18 mouse cellular contexts compared by ENCODE assay signal in the genomic region with DNA sequence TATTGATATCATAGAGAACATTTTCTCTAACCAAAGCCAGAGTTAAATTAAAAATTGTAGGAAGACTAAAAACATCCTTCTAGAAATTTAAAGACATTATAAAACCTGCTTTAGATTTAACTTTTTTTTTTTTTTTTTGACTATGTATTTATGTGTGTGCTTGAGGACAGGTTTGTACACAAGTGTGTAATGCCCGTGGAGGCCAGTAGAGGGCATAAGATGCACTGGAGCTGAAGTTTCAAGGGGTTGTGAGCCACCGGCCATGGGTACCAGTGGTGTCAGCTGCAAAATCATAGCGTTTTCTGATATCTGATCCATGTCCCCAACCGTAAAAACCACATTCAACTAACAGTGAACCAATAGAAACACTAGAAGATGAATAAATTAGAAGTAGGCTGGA.
DNase-seq lines count a peak whose midpoint lies in the region; ATAC-seq and TF ChIP-seq lines count a peak whose summit lies in the region.
"Had no signal": no experiment of that assay in that cellular context is flagged by ENCODE, and none has a peak within 500 bp of the region (broad histone marks: within the 10 kb centered on the region; RNA-seq: fewer than 3 reads in every experiment).

No protein-coding gene starts in this region.

- no peaks in the 10 kb centered on the region for H3K36me3 ChIP-seq in hindbrain, postnatal 0 days (ENCODE audit: insufficient read depth, low read length)
- H3K36me3 ChIP-seq in hindbrain, embryonic 10.5 days, result no peaks in the 10 kb centered on the region
- H3K36me3 ChIP-seq in liver, postnatal 0 days (replicated peaks; ENCODE audit: insufficient read depth, low read length), result no peaks in the 10 kb centered on the region
- H3K36me3 ChIP-seq in liver, embryonic 11.5 days (ENCODE audit: control insufficient read depth, insufficient read depth, low read length), result no peaks in the 10 kb centered on the region
- H3K36me3 ChIP-seq in E14TG2a.4 (ENCODE audit: insufficient read depth, low read length), result no peaks in the 10 kb centered on the region
- H3K36me3 ChIP-seq: embryonic facial prominence, embryonic 13.5 days; G1E; heart, embryonic 15.5 days had no signal

- H3K4me1 ChIP-seq in hindbrain, postnatal 0 days (ENCODE audit: insufficient read depth, low read length), result no peaks in the 10 kb centered on the region
- no peaks in the 10 kb centered on the region for H3K4me1 ChIP-seq in hindbrain, embryonic 10.5 days (replicated peaks)
- no peaks in the 10 kb centered on the region for H3K4me1 ChIP-seq in liver, postnatal 0 days (ENCODE audit: insufficient read depth)
- H3K4me1 ChIP-seq in liver, embryonic 11.5 days (replicated peaks; ENCODE audit: control insufficient read depth, insufficient read depth, low read length), result no peaks in the 10 kb centered on the region
- H3K4me1 ChIP-seq in E14TG2a.4 (replicated peaks; ENCODE audit: low read depth, low read length), result peaks cover 7% of the 10 kb centered on the region; the same call in 1 of the 2 replicates
- H3K4me1 ChIP-seq: heart, embryonic 15.5 days had no signal

- TF ChIP-seq CTCF in hindbrain, postnatal 0 days (IDR thresholded peaks at IDR 0.05; ENCODE audit: low read depth), result peak; percentile 30
- TF ChIP-seq CTCF in liver, postnatal 0 days (IDR thresholded peaks at IDR 0.05; ENCODE audit: low read depth), result peak; percentile 36; the same call in 1 of the 2 replicates
- peak; percentile 65 for TF ChIP-seq CTCF in E14TG2a.4 (conservative IDR thresholded peaks at IDR 0.05; ENCODE audit: low read length)

- H3K27ac ChIP-seq in hindbrain, postnatal 0 days, result no peak overlapping the region
- no peak overlapping the region for H3K27ac ChIP-seq in hindbrain, embryonic 10.5 days
- no peak overlapping the region for H3K27ac ChIP-seq in liver, postnatal 0 days (ENCODE audit: low read depth)
- H3K27ac ChIP-seq in liver, embryonic 11.5 days (ENCODE audit: low read depth, low read length), result no peak overlapping the region
- H3K27ac ChIP-seq: embryonic facial prominence, embryonic 13.5 days; forebrain, embryonic 13.5 days; heart, embryonic 15.5 days; macrophage had no signal

- no peaks in the 10 kb centered on the region for H3K27me3 ChIP-seq in hindbrain, postnatal 0 days (ENCODE audit: insufficient read depth, low read length)
- no peaks in the 10 kb centered on the region for H3K27me3 ChIP-seq in hindbrain, embryonic 10.5 days (ENCODE audit: insufficient read depth, poor library complexity, severe bottlenecking)
- H3K27me3 ChIP-seq in liver, postnatal 0 days (ENCODE audit: insufficient read depth, low read length), result no peaks in the 10 kb centered on the region
- H3K27me3 ChIP-seq in liver, embryonic 11.5 days (replicated peaks; ENCODE audit: control insufficient read depth, insufficient read depth, low read length), result no peaks in the 10 kb centered on the region
- H3K27me3 ChIP-seq in E14TG2a.4 (ENCODE audit: insufficient read depth, low read length), result no peaks in the 10 kb centered on the region
- H3K27me3 ChIP-seq: forebrain, embryonic 13.5 days; heart, embryonic 15.5 days had no signal

- 80% methylated on average over 4 of the region's 4 CpGs for WGBS in hindbrain, postnatal 0 days
- 77% methylated on average over 4 of the region's 4 CpGs for WGBS in hindbrain, embryonic 10.5 days
- 65% methylated on average over 4 of the region's 4 CpGs for WGBS in liver, postnatal 0 days (ENCODE audit: insufficient replicate concordance)
- 69% methylated on average over 4 of the region's 4 CpGs for WGBS in liver, embryonic 11.5 days

- H3K4me3 ChIP-seq in hindbrain, postnatal 0 days (ENCODE audit: low read length), result no peak overlapping the region
- H3K4me3 ChIP-seq in hindbrain, embryonic 10.5 days, result no peak overlapping the region
- no peak overlapping the region for H3K4me3 ChIP-seq in liver, postnatal 0 days (ENCODE audit: low read depth, low read length)
- H3K4me3 ChIP-seq in liver, embryonic 11.5 days (ENCODE audit: low read depth, low read length), result no peak overlapping the region
- no peak overlapping the region for H3K4me3 ChIP-seq in E14TG2a.4 (replicated peaks; ENCODE audit: low read length)
- H3K4me3 ChIP-seq: embryonic facial prominence, embryonic 13.5 days; forebrain, embryonic 13.5 days; heart, embryonic 15.5 days had no signal

- H3K9ac ChIP-seq in hindbrain, postnatal 0 days (replicated peaks; ENCODE audit: low read length), result no peak overlapping the region
- no peak overlapping the region for H3K9ac ChIP-seq in liver, postnatal 0 days (replicated peaks)
- no peak overlapping the region for H3K9ac ChIP-seq in liver, embryonic 11.5 days (ENCODE audit: low read depth, low read length)
- H3K9ac ChIP-seq: embryonic facial prominence, embryonic 13.5 days; forebrain, embryonic 13.5 days; heart, embryonic 15.5 days had no signal

- TF ChIP-seq EP300 in liver, postnatal 0 days (IDR thresholded peaks at IDR 0.05; ENCODE audit: low read depth), result no peak

- ATAC-seq in hindbrain, postnatal 0 days, result no peak
- no peak for ATAC-seq in liver, postnatal 0 days
- no peak for ATAC-seq in liver, embryonic 11.5 days (replicated peaks; ENCODE audit: low FRiP score)
- ATAC-seq: forebrain, embryonic 13.5 days; hindbrain, embryonic 16.5 days had no signal

- no peak for DNase-seq in hindbrain, postnatal 0 days (ENCODE audit: low spot score)
- no peak for DNase-seq in hindbrain, embryonic 10.5 days (ENCODE audit: low spot score)
- no peak for DNase-seq in liver, postnatal 0 days
- no peak for DNase-seq in liver, embryonic 11.5 days (ENCODE audit: low spot score)
- peak; percentile 63 for DNase-seq in R1 (ENCODE audit: low read depth, low spot score)
- no peak for DNase-seq in right cerebral cortex, postnatal 14 days
- DNase-seq in layer of hippocampus, postnatal 10 days (ENCODE audit: low spot score in 2 of 2), result no peak
- DNase-seq: adrenal gland, adult 2 months; cerebellum, adult 11 months; gastrocnemius, postnatal 25 days; thymus, adult 18-20 months had no signal

- H3K9me3 ChIP-seq in hindbrain, postnatal 0 days (ENCODE audit: low read length), result no peaks in the 10 kb centered on the region
- no peaks in the 10 kb centered on the region for H3K9me3 ChIP-seq in hindbrain, embryonic 10.5 days
- no peaks in the 10 kb centered on the region for H3K9me3 ChIP-seq in liver, postnatal 0 days (ENCODE audit: low read length)
- H3K9me3 ChIP-seq in liver, embryonic 11.5 days (ENCODE audit: control insufficient read depth, low read length), result no peaks in the 10 kb centered on the region; the same call in 1 of the 2 replicates
- no peaks in the 10 kb centered on the region for H3K9me3 ChIP-seq in E14TG2a.4 (ENCODE audit: low read length)
- H3K9me3 ChIP-seq: embryonic facial prominence, embryonic 13.5 days; forebrain, embryonic 13.5 days; heart, embryonic 15.5 days had no signal

- H3K4me2 ChIP-seq in hindbrain, postnatal 0 days (ENCODE audit: low read depth, low read length), result no peak overlapping the region
- no peak overlapping the region for H3K4me2 ChIP-seq in liver, postnatal 0 days (ENCODE audit: low read depth, low read length)
- no peak overlapping the region for H3K4me2 ChIP-seq in liver, embryonic 11.5 days
- H3K4me2 ChIP-seq: embryonic facial prominence, embryonic 13.5 days; forebrain, embryonic 13.5 days; heart, embryonic 15.5 days had no signal
